Mouse (Mus musculus): ENCODE measurements at regions not wholly inside any gene's neighbourhood (a gene's known extent, or its start where the extent isn't known, plus 50 kb on each side); places are given as distances from the start of the nearest gene placed in this dataset.
"Not testable (repeated sequence)": the region's sequence is repeated elsewhere in the genome, so short reads cannot be mapped to it uniquely, and the experiment has no call there.

DNA sequence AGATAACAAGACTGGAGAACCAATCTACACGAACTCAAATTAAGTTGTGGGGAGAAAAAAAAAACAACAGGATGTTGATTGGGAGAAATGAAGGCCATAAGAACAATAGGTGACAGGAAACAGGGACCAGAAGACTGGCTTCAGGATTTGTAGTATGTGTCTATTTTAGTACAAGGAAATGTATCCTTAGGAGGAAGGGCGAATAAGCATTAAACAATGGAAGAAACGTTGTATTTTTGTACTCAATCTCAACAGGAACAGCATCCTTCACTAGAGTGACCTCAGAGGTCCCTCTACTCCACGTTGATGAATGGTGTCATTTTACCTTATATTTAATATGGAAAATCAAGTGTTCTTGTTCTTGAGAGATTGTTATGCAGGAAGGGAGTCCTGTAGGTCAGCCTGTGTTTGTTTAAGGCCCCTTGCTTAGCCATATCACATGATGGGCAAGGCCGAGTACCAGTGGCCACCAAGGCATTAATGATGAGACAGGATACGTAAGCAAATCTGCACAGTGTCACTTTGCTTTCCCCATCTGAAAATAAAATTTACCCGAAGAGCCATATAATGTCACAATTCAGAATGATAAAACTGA, 832.0 kb downstream of the Diaph3 start:
- Histone ChIP-seq H3K4me1 (ENCODE audit: insufficient read depth, low read depth, low read length) (no peaks in the 10 kb centered on the region), H3K9me3 (replicated peaks) (peaks cover 5% of the 10 kb centered on the region), H3K4me3 (ENCODE audit: low read depth, low read length) (no peak overlapping the region), H3K36me3 (replicated peaks) (no peaks in the 10 kb centered on the region), H3K27me3 (ENCODE audit: insufficient read depth, low read length) (no peaks in the 10 kb centered on the region)
- TF ChIP-seq GATA1 (IDR thresholded peaks at IDR 0.05; ENCODE audit: borderline replicate concordance, low read length) = no peak
- TF ChIP-seq CTCF (IDR thresholded peaks at IDR 0.05; ENCODE audit: low read depth, low read length) = no peak
- TF ChIP-seq GATA2 (IDR thresholded peaks at IDR 0.05; ENCODE audit: borderline replicate concordance, low read depth, low read length) = no peak
- no peak for TF ChIP-seq TAL1 (conservative IDR thresholded peaks at IDR 0.05; ENCODE audit: low read depth, low read length)
- no peak for TF ChIP-seq POLR2AphosphoS5 (IDR thresholded peaks at IDR 0.05; ENCODE audit: insufficient replicate concordance, low read depth, low read length)
- ATAC-seq (ENCODE audit: extremely low read depth, insufficient number of reproducible peaks, low FRiP score, poor library complexity, severe bottlenecking) (no peak), DNase-seq (ENCODE audit: low spot score) (no peak)

- no peak for ATAC-seq (ENCODE audit: extremely low read depth, insufficient number of reproducible peaks, low FRiP score, poor library complexity, severe bottlenecking)
- H3K9me3 ChIP-seq (replicated peaks) = peaks cover 5% of the 10 kb centered on the region
- H3K36me3 ChIP-seq (replicated peaks) = no peaks in the 10 kb centered on the region
- TF ChIP-seq POLR2AphosphoS5 (IDR thresholded peaks at IDR 0.05; ENCODE audit: insufficient replicate concordance, low read depth, low read length) = no peak
- no peak for TF ChIP-seq GATA2 (IDR thresholded peaks at IDR 0.05; ENCODE audit: borderline replicate concordance, low read depth, low read length)
- TF ChIP-seq TAL1 (conservative IDR thresholded peaks at IDR 0.05; ENCODE audit: low read depth, low read length) = no peak
- TF ChIP-seq GATA1 (IDR thresholded peaks at IDR 0.05; ENCODE audit: borderline replicate concordance, low read length) = no peak
- TF ChIP-seq CTCF (IDR thresholded peaks at IDR 0.05; ENCODE audit: low read depth, low read length) = no peak
- no peak for DNase-seq (ENCODE audit: low spot score)
- H3K4me1 ChIP-seq (ENCODE audit: insufficient read depth, low read depth, low read length) = no peaks in the 10 kb centered on the region
- no peak overlapping the region for H3K4me3 ChIP-seq (ENCODE audit: low read depth, low read length)
- H3K27me3 ChIP-seq (ENCODE audit: insufficient read depth, low read length) = no peaks in the 10 kb centered on the region
Observed at GRCm38 (mm10) chr14:86307806-86308205, 833.2 kb downstream of the Diaph3 start.

DNA sequence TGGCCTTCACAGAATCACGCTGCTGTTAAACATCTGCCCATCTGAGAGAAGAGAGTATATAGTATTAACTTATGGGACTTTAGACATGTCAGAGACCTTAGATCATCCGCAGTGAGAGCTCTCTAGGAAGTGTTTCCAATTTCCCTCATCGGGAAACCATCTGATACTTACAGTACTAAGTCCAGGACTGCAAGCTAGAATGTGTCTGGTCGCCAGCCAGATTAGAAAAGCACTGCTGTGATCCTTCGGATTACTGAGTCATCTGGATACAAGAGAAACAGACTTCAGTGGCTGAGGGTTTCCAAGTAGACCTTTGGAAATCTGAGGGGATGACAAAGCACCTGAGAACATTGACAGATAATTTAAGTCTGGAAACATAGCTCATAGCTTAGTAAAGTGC, 839.4 kb downstream of the Diaph3 start:
- Histone ChIP-seq H3K27me3 (ENCODE audit: insufficient read depth, low read length) (no peaks in the 10 kb centered on the region), H3K9me3 (replicated peaks) (peaks cover 3% of the 10 kb centered on the region; the same call in 1 of the 2 replicates), H3K4me3 (ENCODE audit: low read depth, low read length) (no peak overlapping the region), H3K4me1 (ENCODE audit: insufficient read depth, low read depth, low read length) (no peaks in the 10 kb centered on the region), H3K36me3 (replicated peaks) (no peaks in the 10 kb centered on the region)
- no peak for DNase-seq (ENCODE audit: low spot score)
- ATAC-seq (ENCODE audit: extremely low read depth, insufficient number of reproducible peaks, low FRiP score, poor library complexity, severe bottlenecking) = no peak
- no peak for TF ChIP-seq GATA2 (IDR thresholded peaks at IDR 0.05; ENCODE audit: borderline replicate concordance, low read depth, low read length)
- no peak for TF ChIP-seq CTCF (IDR thresholded peaks at IDR 0.05; ENCODE audit: low read depth, low read length)
- no peak for TF ChIP-seq GATA1 (IDR thresholded peaks at IDR 0.05; ENCODE audit: borderline replicate concordance, low read length)
- no peak for TF ChIP-seq POLR2AphosphoS5 (IDR thresholded peaks at IDR 0.05; ENCODE audit: insufficient replicate concordance, low read depth, low read length)
- no peak for TF ChIP-seq TAL1 (conservative IDR thresholded peaks at IDR 0.05; ENCODE audit: low read depth, low read length)

DNA sequence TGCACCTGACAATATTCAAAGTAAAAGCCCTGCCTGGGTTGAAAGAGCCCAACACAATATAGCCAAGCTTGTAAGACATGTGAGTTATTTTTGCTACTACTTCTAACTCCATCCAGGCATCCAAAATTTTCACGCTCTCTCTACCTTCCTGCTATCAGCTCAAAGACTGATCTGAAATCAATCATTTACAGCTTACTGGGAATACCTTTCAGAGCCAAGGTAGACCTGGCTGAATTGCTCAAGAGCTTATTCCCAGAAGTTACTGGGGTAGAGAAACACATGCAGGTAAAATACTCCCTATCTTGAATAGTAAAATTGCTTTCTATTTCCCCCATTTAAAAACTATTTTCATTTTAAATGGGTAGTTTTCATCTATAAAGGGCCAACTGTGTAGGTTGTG, 840.2 kb downstream of the Diaph3 start:
- Histone ChIP-seq H3K36me3 (replicated peaks) (no peaks in the 10 kb centered on the region), H3K4me3 (ENCODE audit: low read depth, low read length) (no peak overlapping the region), H3K27me3 (ENCODE audit: insufficient read depth, low read length) (no peaks in the 10 kb centered on the region), H3K9me3 (replicated peaks) (peaks cover 3% of the 10 kb centered on the region; the same call in 1 of the 2 replicates), H3K4me1 (ENCODE audit: insufficient read depth, low read depth, low read length) (no peaks in the 10 kb centered on the region)
- TF ChIP-seq TAL1 (conservative IDR thresholded peaks at IDR 0.05; ENCODE audit: low read depth, low read length) (no peak), GATA2 (IDR thresholded peaks at IDR 0.05; ENCODE audit: borderline replicate concordance, low read depth, low read length) (no peak), POLR2AphosphoS5 (IDR thresholded peaks at IDR 0.05; ENCODE audit: insufficient replicate concordance, low read depth, low read length) (no peak), CTCF (IDR thresholded peaks at IDR 0.05; ENCODE audit: low read depth, low read length) (no peak), GATA1 (IDR thresholded peaks at IDR 0.05; ENCODE audit: borderline replicate concordance, low read length) (no peak)
- ATAC-seq (ENCODE audit: extremely low read depth, insufficient number of reproducible peaks, low FRiP score, poor library complexity, severe bottlenecking) (no peak), DNase-seq (ENCODE audit: low spot score) (no peak)

DNA sequence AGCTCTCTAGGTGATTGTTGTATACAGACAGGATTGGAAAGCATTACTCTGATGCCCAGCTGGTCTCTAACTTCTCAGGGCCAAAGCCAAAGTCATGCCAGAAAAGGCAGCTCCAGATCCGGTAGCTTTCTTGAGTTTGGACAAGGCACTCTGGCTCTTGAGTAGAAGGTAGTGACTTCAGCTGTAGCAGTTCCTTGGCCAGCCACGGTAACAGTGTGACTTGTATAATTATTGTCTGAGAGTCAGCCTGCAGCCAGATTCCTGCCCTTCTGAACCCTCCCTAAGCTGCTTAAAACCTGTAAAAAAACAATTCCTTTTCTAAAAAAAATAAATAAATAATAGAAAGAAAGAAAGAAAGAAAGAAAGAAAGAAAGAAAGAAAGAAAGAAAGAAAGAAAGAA, 843.0 kb downstream of the Diaph3 start:
- Histone ChIP-seq H3K36me3 (replicated peaks) (no peaks in the 10 kb centered on the region), H3K4me3 (ENCODE audit: low read depth, low read length) (no peak overlapping the region), H3K4me1 (ENCODE audit: insufficient read depth, low read depth, low read length) (no peaks in the 10 kb centered on the region), H3K9me3 (replicated peaks) (peaks cover 9% of the 10 kb centered on the region), H3K27me3 (ENCODE audit: insufficient read depth, low read length) (no peaks in the 10 kb centered on the region)
- no peak for ATAC-seq (ENCODE audit: extremely low read depth, insufficient number of reproducible peaks, low FRiP score, poor library complexity, severe bottlenecking)
- TF ChIP-seq POLR2AphosphoS5 (IDR thresholded peaks at IDR 0.05; ENCODE audit: insufficient replicate concordance, low read depth, low read length) (no peak), GATA2 (IDR thresholded peaks at IDR 0.05; ENCODE audit: borderline replicate concordance, low read depth, low read length) (no peak), TAL1 (conservative IDR thresholded peaks at IDR 0.05; ENCODE audit: low read depth, low read length) (no peak), CTCF (IDR thresholded peaks at IDR 0.05; ENCODE audit: low read depth, low read length) (no peak), GATA1 (IDR thresholded peaks at IDR 0.05; ENCODE audit: borderline replicate concordance, low read length) (no peak)
- no peak for DNase-seq (ENCODE audit: low spot score)

DNA sequence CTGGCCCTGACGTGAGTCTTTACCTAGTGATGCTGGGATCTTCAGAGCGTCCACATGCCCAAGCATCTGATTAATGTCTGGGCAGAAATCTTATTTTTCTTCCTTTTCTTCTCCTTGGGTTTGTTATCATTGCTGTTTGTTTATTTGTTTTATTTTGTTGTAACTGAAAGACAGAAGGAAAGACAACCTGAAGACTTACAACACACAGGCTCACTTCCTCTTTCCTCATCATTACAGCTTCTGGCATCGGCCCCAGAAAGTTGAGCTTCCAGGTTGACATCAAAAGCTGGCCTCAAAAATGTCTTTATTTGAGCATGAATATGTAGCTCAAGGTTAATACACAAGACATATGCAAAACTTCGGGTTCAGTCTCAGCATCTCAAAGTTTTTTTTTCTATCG, 846.4 kb downstream of the Diaph3 start:
- not testable (repeated sequence) for H3K4me1 ChIP-seq (ENCODE audit: insufficient read depth, low read depth, low read length); H3K36me3 ChIP-seq (replicated peaks); H3K4me3 ChIP-seq (ENCODE audit: low read depth, low read length); H3K27me3 ChIP-seq (ENCODE audit: insufficient read depth, low read length); DNase-seq (ENCODE audit: low spot score); ATAC-seq (ENCODE audit: extremely low read depth, insufficient number of reproducible peaks, low FRiP score, poor library complexity, severe bottlenecking); H3K9me3 ChIP-seq (replicated peaks)

DNA sequence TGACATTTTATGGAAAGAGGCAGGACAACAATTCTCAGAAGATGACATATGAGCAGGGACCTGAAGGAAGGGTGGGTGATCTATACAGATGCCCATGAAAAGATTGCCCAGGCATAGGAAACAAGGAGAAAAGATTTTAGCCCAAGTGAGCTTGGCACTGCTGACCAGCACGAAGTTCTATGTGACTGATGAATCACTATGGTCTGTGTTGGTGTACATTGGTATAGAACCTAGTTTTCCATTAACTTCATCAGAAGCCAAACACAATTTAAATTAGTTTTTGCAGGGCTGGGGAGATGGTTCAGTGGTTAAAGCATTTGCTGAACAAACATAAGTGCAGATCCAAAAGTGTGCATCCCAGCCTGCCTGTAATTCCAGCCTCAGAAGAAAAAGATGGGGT, 847.2 kb downstream of the Diaph3 start:
- Histone ChIP-seq H3K27me3 (ENCODE audit: insufficient read depth, low read length) (no peaks in the 10 kb centered on the region), H3K4me1 (ENCODE audit: insufficient read depth, low read depth, low read length) (no peaks in the 10 kb centered on the region), H3K4me3 (ENCODE audit: low read depth, low read length) (no peak overlapping the region), H3K36me3 (replicated peaks) (no peaks in the 10 kb centered on the region), H3K9me3 (replicated peaks) (peaks cover 11% of the 10 kb centered on the region)
- ATAC-seq (ENCODE audit: extremely low read depth, insufficient number of reproducible peaks, low FRiP score, poor library complexity, severe bottlenecking) (no peak), DNase-seq (ENCODE audit: low spot score) (no peak)
- TF ChIP-seq POLR2AphosphoS5 (IDR thresholded peaks at IDR 0.05; ENCODE audit: insufficient replicate concordance, low read depth, low read length) (no peak), CTCF (IDR thresholded peaks at IDR 0.05; ENCODE audit: low read depth, low read length) (no peak), TAL1 (conservative IDR thresholded peaks at IDR 0.05; ENCODE audit: low read depth, low read length) (no peak), GATA1 (IDR thresholded peaks at IDR 0.05; ENCODE audit: borderline replicate concordance, low read length) (no peak), GATA2 (IDR thresholded peaks at IDR 0.05; ENCODE audit: borderline replicate concordance, low read depth, low read length) (no peak)
